Mouse (Mus musculus) liver, embryonic 16.5 days (tissue): ENCODE measurements around the gene Eml3. TPM values are rescaled to one million over a fixed set of nuclear protein-coding genes. Genes with fewer than 3 reads are reported as not detected.

Experiments used
- ATAC-seq: fragments of 200-750 bp; cut with Nextera tagmentation; 2 replicates; pipeline ENCODE4 v1.8.0; 2017; ENCODE audit warnings: low read depth, mild to moderate bottlenecking, moderate number of reproducible peaks, moderate library complexity
- H3K27ac ChIP-seq: fragments of 300-500 bp; sonication (generic); 2 replicates; pipeline ENCODE4 v1.5.1; 2014; ENCODE audit warnings: mild to moderate bottlenecking, low read length
- H3K27me3 ChIP-seq: fragments of 300-500 bp; sonication (generic); 2 replicates; pipeline ENCODE4 v1.6.1; 2014; ENCODE audit warnings: low read depth, low read length, mixed read lengths; ENCODE audit not compliant: control insufficient read depth, insufficient read depth
- H3K36me3 ChIP-seq: fragments of 300-500 bp; sonication (generic); 2 replicates; pipeline ENCODE4 v1.6.1; 2014; ENCODE audit warnings: mild to moderate bottlenecking; ENCODE audit not compliant: control insufficient read depth, insufficient read depth
- H3K4me1 ChIP-seq: fragments of 300-500 bp; sonication (generic); 2 replicates; pipeline ENCODE4 v1.6.1; 2014; ENCODE audit warnings: low read depth, low read length, mixed read lengths; ENCODE audit not compliant: control insufficient read depth
- H3K4me2 ChIP-seq: fragments of 300-500 bp; sonication (generic); 2 replicates; pipeline ENCODE4 v1.6.1; 2014; ENCODE audit warnings: low read depth, low read length, mixed read lengths
- H3K4me3 ChIP-seq: fragments of 300-500 bp; sonication (generic); 2 replicates; pipeline ENCODE4 v1.5.1; 2014; ENCODE audit warnings: low read depth, mild to moderate bottlenecking, low read length
- H3K9ac ChIP-seq: fragments of 300-500 bp; sonication (generic); 2 replicates; pipeline ENCODE4 v1.6.1; 2014; ENCODE audit warnings: low read depth, low read length
- H3K9me3 ChIP-seq: fragments of 300-500 bp; sonication (generic); replicated peaks from 2 replicates; pipeline ENCODE4 v1.6.1; 2016; ENCODE audit warnings: low read length; ENCODE audit not compliant: control insufficient read depth
- WGBS: fragments of 180-500 bp; shearing (Covaris S2); extraction: QIAGEN DNeasy Blood & Tissue Kit; methylation state at CpG from one replicate; pipeline ENCODE4 v1.1.7; 2014; ENCODE audit not compliant: insufficient replicate concordance; 5-methylcytosine and 5-hydroxymethylcytosine counted together
- polyA plus RNA-seq: library from polyadenylated mRNA; unstranded; fragments of >200 nt; fragmentation: Nextera tagmentation; extraction: Ambion mirVana; gene quantifications from 2 replicates; pipeline ENCODE4 v1.2.1, GENCODE M21; 2015

Gene Eml3
- polyA plus RNA-seq, 1 experiment from 2014 or later, result 12.8 TPM

GRCm38 (mm10) chr19:8953135-8954039 lies 24.0 kb downstream of the Eml3 start, which contains the start of gene Tut1:
Gene Tut1 (plus strand): TSS chr19:8953847.
- peaks cover 39% of the 10 kb centered on the region for H3K36me3 ChIP-seq
- H3K4me1 ChIP-seq, result peaks cover 20% of the 10 kb centered on the region
- 2% methylated on average over 46 of the region's 46 CpGs for WGBS
- no peaks in the 10 kb centered on the region for H3K9me3 ChIP-seq
- peak within 1 kb of the TSS; percentile 78 for H3K9ac ChIP-seq
- H3K4me3 ChIP-seq, result peak within 1 kb of the TSS; percentile 93
- peak; percentile 95 for ATAC-seq
- H3K27me3 ChIP-seq, result no peaks in the 10 kb centered on the region
- H3K27ac ChIP-seq, result peak within 1 kb of the TSS; percentile 87
- peak within 1 kb of the TSS; percentile 67 for H3K4me2 ChIP-seq

DNA sequence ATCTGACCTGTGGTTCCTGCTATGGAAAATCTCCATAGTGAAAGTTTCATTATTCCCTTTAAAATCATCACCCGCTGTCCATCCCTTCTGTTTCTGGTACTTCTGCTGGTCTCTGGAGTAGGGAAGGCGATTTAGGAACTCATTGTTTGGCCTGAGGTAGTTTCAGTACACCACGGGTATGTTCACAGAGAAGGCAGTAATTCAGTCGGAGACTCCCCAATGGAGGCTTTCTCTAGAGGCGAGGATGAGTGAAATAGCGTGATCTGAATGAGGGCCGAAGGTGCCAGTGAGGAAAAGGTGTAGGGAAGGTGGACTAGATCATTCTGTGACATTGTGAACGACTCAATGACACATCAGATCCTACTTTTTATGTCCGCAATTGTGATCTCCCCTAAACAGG lies 24.8 kb downstream of the Eml3 start:
- H3K4me2 ChIP-seq, result peak overlapping the region; percentile 67
- peaks cover 33% of the 10 kb centered on the region for H3K36me3 ChIP-seq
- peak overlapping the region; percentile 87 for H3K27ac ChIP-seq
- no peaks in the 10 kb centered on the region for H3K9me3 ChIP-seq
- 2% methylated on average over 9 of the region's 9 CpGs for WGBS
- peaks cover 20% of the 10 kb centered on the region for H3K4me1 ChIP-seq
- H3K4me3 ChIP-seq, result peak overlapping the region; percentile 93
- H3K27me3 ChIP-seq, result no peaks in the 10 kb centered on the region
- ATAC-seq, result no peak
- peak overlapping the region; percentile 78 for H3K9ac ChIP-seq

DNA sequence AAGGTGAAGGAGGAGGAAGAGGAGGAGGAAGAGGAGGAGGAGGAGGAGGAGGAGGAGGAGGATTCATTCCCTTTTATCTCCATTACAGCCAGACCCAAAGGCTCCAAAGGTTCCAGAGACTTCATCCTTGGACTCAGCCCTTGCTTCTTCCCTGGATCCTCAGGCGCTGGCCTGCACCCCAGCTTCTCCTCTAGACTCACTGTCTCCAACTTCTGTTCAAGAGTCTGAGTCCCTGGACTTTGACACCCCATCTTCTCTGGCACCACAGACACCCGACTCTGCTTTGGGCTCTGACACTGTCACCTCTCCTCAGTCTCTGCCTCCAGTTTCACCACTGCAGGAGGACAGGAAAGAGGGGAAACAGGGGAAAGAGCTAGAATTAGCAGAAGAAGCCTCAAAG lies 32.9 kb downstream of the Eml3 start:
- H3K4me3 ChIP-seq, result no peak overlapping the region

GRCm38 (mm10) chr19:8965075-8965474 lies 35.7 kb downstream of the Eml3 start:
- no peak for ATAC-seq
- H3K4me1 ChIP-seq, result peaks cover 18% of the 10 kb centered on the region
- peaks cover 51% of the 10 kb centered on the region for H3K36me3 ChIP-seq
- 78% methylated on average over 11 of the region's 11 CpGs for WGBS
- H3K4me3 ChIP-seq, result no peak overlapping the region
- no peaks in the 10 kb centered on the region for H3K27me3 ChIP-seq
- no peak overlapping the region for H3K9ac ChIP-seq
- H3K27ac ChIP-seq, result no peak overlapping the region
- no peaks in the 10 kb centered on the region for H3K9me3 ChIP-seq
- no peak overlapping the region for H3K4me2 ChIP-seq

More for the DNA sequence above, 32.9 kb downstream of the Eml3 start:
- H3K4me1 ChIP-seq, result peaks cover 11% of the 10 kb centered on the region
- H3K27ac ChIP-seq, result no peak overlapping the region
- no peaks in the 10 kb centered on the region for H3K9me3 ChIP-seq
- H3K36me3 ChIP-seq, result peaks cover 55% of the 10 kb centered on the region
- WGBS, result 74% methylated on average over 2 of the region's 2 CpGs
- H3K27me3 ChIP-seq, result no peaks in the 10 kb centered on the region
- no peak overlapping the region for H3K4me2 ChIP-seq
- ATAC-seq, result no peak
- no peak overlapping the region for H3K9ac ChIP-seq

GRCm38 (mm10) chr19:8965771-8966170 lies 36.4 kb downstream of the Eml3 start:
- no peaks in the 10 kb centered on the region for H3K27me3 ChIP-seq
- peak overlapping the region; percentile 76 for H3K9ac ChIP-seq
- no peak for ATAC-seq
- H3K9me3 ChIP-seq, result no peaks in the 10 kb centered on the region
- peak overlapping the region; percentile 71 for H3K4me3 ChIP-seq
- WGBS, result 69% methylated on average over 8 of the region's 8 CpGs
- peak overlapping the region; percentile 69 for H3K4me2 ChIP-seq
- peak overlapping the region; percentile 92; the same call in 1 of the 2 replicates for H3K27ac ChIP-seq
- peaks cover 18% of the 10 kb centered on the region for H3K4me1 ChIP-seq
- peaks cover 54% of the 10 kb centered on the region for H3K36me3 ChIP-seq

- Histone ChIP-seq H3K9me3 (no peaks in the 10 kb centered on the region), H3K36me3 (peaks cover 55% of the 10 kb centered on the region), H3K9ac (peak overlapping the region; percentile 76), H3K27me3 (no peaks in the 10 kb centered on the region), H3K27ac (peak overlapping the region; percentile 92), H3K4me2 (peak overlapping the region; percentile 69), H3K4me3 (peak overlapping the region; percentile 71), H3K4me1 (peaks cover 18% of the 10 kb centered on the region)
- no peak for ATAC-seq
- WGBS, result 39% methylated on average over 5 of the region's 5 CpGs
These were observed 36.8 kb downstream of the Eml3 start for GRCm38 (mm10) chr19:8966198-8966589.

- Histone ChIP-seq H3K9ac (peak within 1 kb of the TSS; percentile 80), H3K27me3 (no peaks in the 10 kb centered on the region), H3K36me3 (peaks cover 56% of the 10 kb centered on the region), H3K4me3 (peak within 1 kb of the TSS; percentile 71), H3K4me1 (peaks cover 18% of the 10 kb centered on the region), H3K27ac (peak within 1 kb of the TSS; percentile 92), H3K9me3 (no peaks in the 10 kb centered on the region), H3K4me2 (peak within 1 kb of the TSS; percentile 89)
- peak; percentile 99 for ATAC-seq
- under 1% methylated on average over 52 of the region's 52 CpGs for WGBS
These were observed 37.4 kb downstream of the Eml3 start, which contains the start of gene Eef1g for GRCm38 (mm10) chr19:8966590-8967372. Gene Eef1g (plus strand): TSS chr19:8967041.

DNA sequence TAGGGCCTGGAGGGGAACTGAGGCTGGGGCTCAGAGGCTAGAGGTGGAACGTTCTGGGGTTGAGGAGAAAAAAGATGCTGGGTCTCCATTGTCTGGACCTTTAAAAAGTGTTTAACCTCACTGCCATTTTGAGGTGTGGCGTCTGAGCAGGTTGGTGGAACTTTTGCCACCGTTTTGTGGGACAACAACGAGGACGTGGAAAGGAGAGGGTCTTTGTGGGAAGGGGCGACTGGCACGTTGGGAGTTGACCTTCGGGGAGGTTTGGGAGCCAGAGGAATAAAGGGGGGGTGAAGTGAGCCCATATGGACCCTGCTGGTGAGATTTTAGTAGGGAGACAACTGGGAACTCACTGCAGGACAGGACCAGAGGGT lies 38.0 kb downstream of the Eml3 start:
- H3K4me1 ChIP-seq, result peaks cover 18% of the 10 kb centered on the region
- H3K9ac ChIP-seq, result peak overlapping the region; percentile 80
- H3K27ac ChIP-seq, result peak overlapping the region; percentile 84
- H3K4me3 ChIP-seq, result peak overlapping the region; percentile 71
- peak overlapping the region; percentile 89 for H3K4me2 ChIP-seq
- H3K9me3 ChIP-seq, result no peaks in the 10 kb centered on the region
- ATAC-seq, result no peak
- H3K36me3 ChIP-seq, result peaks cover 58% of the 10 kb centered on the region
- no peaks in the 10 kb centered on the region for H3K27me3 ChIP-seq
- WGBS, result 0% methylated on average over 8 of the region's 8 CpGs
